Mouse (Mus musculus): ENCODE results near the gene Galnt10.

DNA sequence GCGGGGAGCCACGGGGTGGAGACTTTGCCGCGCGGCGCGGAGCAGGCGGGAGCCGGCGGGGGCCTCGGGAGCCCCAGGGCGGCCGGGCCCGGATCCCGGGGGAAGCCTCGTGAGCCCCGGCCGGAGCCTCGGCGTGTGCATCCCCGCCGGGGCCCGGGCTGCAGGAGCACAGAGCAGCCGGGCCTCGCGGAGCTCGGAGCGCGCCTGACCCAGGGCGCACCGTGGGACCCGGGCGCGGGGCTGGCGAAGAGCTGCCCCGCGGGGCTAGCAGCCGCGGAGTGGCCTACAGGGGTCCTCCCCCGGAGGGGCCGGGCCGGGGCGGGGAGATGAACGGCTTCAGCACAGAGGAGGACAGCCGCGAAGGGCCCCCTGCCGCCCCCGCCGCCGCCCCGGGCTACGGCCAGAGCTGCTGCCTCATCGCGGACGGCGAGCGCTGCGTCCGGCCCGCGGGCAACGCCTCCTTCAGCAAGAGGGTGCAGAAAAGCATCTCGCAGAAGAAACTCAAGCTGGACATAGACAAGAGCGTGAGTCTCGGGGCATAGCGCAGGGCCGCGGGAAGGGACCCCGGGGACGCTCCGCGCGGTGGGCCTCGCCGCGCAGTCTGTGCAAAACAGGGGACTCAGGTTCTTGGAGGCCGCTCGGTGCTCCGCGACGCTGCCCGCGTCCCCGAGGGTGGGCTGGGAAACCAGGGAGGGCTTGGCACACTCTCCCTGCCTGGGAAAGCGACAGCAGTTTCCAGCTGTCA is 156.7 kb downstream of the Galnt10 start:
- TF ChIP-seq CTCF (IDR thresholded peaks at IDR 0.05; ENCODE audit: borderline replicate concordance, insufficient read depth, low read depth, low read length) (no peak), POLR2A (IDR thresholded peaks at IDR 0.05; ENCODE audit: borderline replicate concordance, insufficient read depth, low read length) (no peak)

Data from cerebellum, adult 2 months (tissue).